Mouse (Mus musculus) CD4-positive naive resting alpha-beta T cell, adult 76 days (primary cell): Measurements from ENCODE around the gene Lipo4. TPM values are rescaled to one million over a fixed set of nuclear protein-coding genes. Genes with fewer than 3 reads are reported as not detected.

ENCODE experiments used
- total RNA-seq: library from RNA; stranded (reverse); gene quantifications from one replicate; pipeline ENCODE4 v1.2.4, GENCODE M21; 2023

Lipo4 gene
- total RNA-seq = not detected

GRCm38 (mm10) chr19:33517680-33518079 is at the start of gene Lipo4:
TSS of gene Lipo4 (minus strand) at chr19:33517780.

Other genes with a start within 250 kb of the Lipo4 start
- 0.59 TPM for gene Rnls, start 125.5 kb downstream of the Lipo4 start, total RNA-seq
- gene Gm8978, start 107.5 kb upstream of the Lipo4 start, total RNA-seq = not detected
- gene Lipo2, start 233.6 kb upstream of the Lipo4 start, total RNA-seq = not detected
- 6.7 TPM for gene Lipo3, start 244.2 kb upstream of the Lipo4 start, total RNA-seq